ENCODE assay signal across 9 mouse cellular contexts in genomic region chr5:148708014-148708741, GRCm38 (mm10).
DNase-seq lines count a peak whose midpoint lies in the region; ATAC-seq and TF ChIP-seq lines count a peak whose summit lies in the region.
"Had no signal": no experiment of that assay in that cellular context is flagged by ENCODE, and none has a peak within 500 bp of the region (broad histone marks: within the 10 kb centered on the region; RNA-seq: fewer than 3 reads in every experiment).

No protein-coding gene starts in this region.

- H3K9ac ChIP-seq in limb, embryonic 12.5 days (replicated peaks) = no peak overlapping the region
- no peak overlapping the region for H3K9ac ChIP-seq in heart, embryonic 15.5 days
- H3K9ac ChIP-seq in lung, postnatal 0 days (replicated peaks; ENCODE audit: low read depth) = no peak overlapping the region
- H3K9ac ChIP-seq in stomach, embryonic 16.5 days (ENCODE audit: low read length) = no peak overlapping the region
- H3K9ac ChIP-seq: liver, embryonic 14.5 days had no signal

- H3K36me3 ChIP-seq in limb, embryonic 12.5 days = no peaks in the 10 kb centered on the region
- no peaks in the 10 kb centered on the region for H3K36me3 ChIP-seq in limb, embryonic 10.5 days
- no peaks in the 10 kb centered on the region for H3K36me3 ChIP-seq in heart, embryonic 15.5 days
- H3K36me3 ChIP-seq in lung, postnatal 0 days (ENCODE audit: insufficient read depth, low read length) = no peaks in the 10 kb centered on the region
- H3K36me3 ChIP-seq in stomach, embryonic 16.5 days (ENCODE audit: control insufficient read depth, insufficient read depth, low read length) = no peaks in the 10 kb centered on the region

- TF ChIP-seq EP300 in lung, postnatal 0 days (IDR thresholded peaks at IDR 0.05) = peak; percentile 45

- 33% methylated on average over 11 of the region's 11 CpGs for WGBS in limb, embryonic 12.5 days
- 42% methylated on average over 11 of the region's 11 CpGs for WGBS in limb, embryonic 10.5 days
- 21% methylated on average over 11 of the region's 11 CpGs for WGBS in heart, embryonic 15.5 days
- 13% methylated on average over 11 of the region's 11 CpGs for WGBS in lung, postnatal 0 days
- WGBS in stomach, embryonic 16.5 days = 29% methylated on average over 11 of the region's 11 CpGs

- no peak for ATAC-seq in limb, embryonic 12.5 days (ENCODE audit: insufficient number of reproducible peaks, insufficient read depth, low FRiP score, low TSS enrichment, low read depth)
- ATAC-seq in heart, embryonic 15.5 days (replicated peaks; ENCODE audit: insufficient number of reproducible peaks, insufficient read depth, low FRiP score, low read depth) = 0 out of 2 replicates have a peak, but pooled peaks have one; percentile 50
- peak; percentile 77 for ATAC-seq in lung, postnatal 0 days
- peak; percentile 56; the same call in 1 of the 2 replicates for ATAC-seq in stomach, embryonic 16.5 days (ENCODE audit: insufficient read depth, low FRiP score)

- no peak overlapping the region for H3K4me3 ChIP-seq in limb, embryonic 12.5 days (replicated peaks)
- no peak overlapping the region for H3K4me3 ChIP-seq in limb, embryonic 10.5 days
- peak overlapping the region; percentile 20 for H3K4me3 ChIP-seq in bone marrow macrophage, adult 2 months (ENCODE audit: insufficient read depth, low read length)
- H3K4me3 ChIP-seq in heart, embryonic 15.5 days = no peak overlapping the region
- H3K4me3 ChIP-seq in lung, postnatal 0 days (ENCODE audit: low read depth, low read length) = no peak overlapping the region
- H3K4me3 ChIP-seq in stomach, embryonic 16.5 days (replicated peaks; ENCODE audit: low read length) = no peak overlapping the region

- no peak for TF ChIP-seq CTCF in bone marrow macrophage, adult 2 months (IDR thresholded peaks at IDR 0.05; ENCODE audit: low read depth, low read length)
- no peak for TF ChIP-seq CTCF in lung, postnatal 0 days (IDR thresholded peaks at IDR 0.05)

- no peak for TF ChIP-seq POLR2A in bone marrow macrophage, adult 2 months (IDR thresholded peaks at IDR 0.05; ENCODE audit: borderline replicate concordance, low read depth, low read length)

- H3K4me1 ChIP-seq in limb, embryonic 12.5 days (replicated peaks) = peaks cover 26% of the 10 kb centered on the region
- H3K4me1 ChIP-seq in limb, embryonic 10.5 days = peaks cover 28% of the 10 kb centered on the region
- peaks cover 34% of the 10 kb centered on the region for H3K4me1 ChIP-seq in bone marrow macrophage, adult 2 months (ENCODE audit: control insufficient read depth, insufficient read depth, low read length)
- peaks cover 27% of the 10 kb centered on the region for H3K4me1 ChIP-seq in heart, embryonic 15.5 days (replicated peaks)
- H3K4me1 ChIP-seq in lung, postnatal 0 days (ENCODE audit: insufficient read depth, low read depth, low read length) = peaks cover 16% of the 10 kb centered on the region
- H3K4me1 ChIP-seq in stomach, embryonic 16.5 days (ENCODE audit: control insufficient read depth, insufficient read depth, low read length) = peaks cover 16% of the 10 kb centered on the region

- DNase-seq in limb, embryonic 10.5 days (ENCODE audit: low spot score) = no peak
- DNase-seq in lung, postnatal 0 days (ENCODE audit: low spot score) = peak; percentile 92
- DNase-seq in thymus, postnatal 36 days = no peak
- no peak for DNase-seq in kidney, adult 11 months

- no peaks in the 10 kb centered on the region for H3K9me3 ChIP-seq in limb, embryonic 12.5 days
- H3K9me3 ChIP-seq in limb, embryonic 10.5 days (replicated peaks) = no peaks in the 10 kb centered on the region
- H3K9me3 ChIP-seq in heart, embryonic 15.5 days (replicated peaks) = no peaks in the 10 kb centered on the region
- H3K9me3 ChIP-seq in lung, postnatal 0 days (ENCODE audit: low read length) = no peaks in the 10 kb centered on the region
- no peaks in the 10 kb centered on the region for H3K9me3 ChIP-seq in stomach, embryonic 16.5 days (replicated peaks; ENCODE audit: control insufficient read depth, low read length)

- H3K4me2 ChIP-seq in limb, embryonic 12.5 days = 0 out of 2 replicates have a peak overlapping the region, but pooled peaks have one; percentile 2
- peak overlapping the region; percentile 33; the same call in 1 of the 2 replicates for H3K4me2 ChIP-seq in heart, embryonic 15.5 days
- H3K4me2 ChIP-seq in lung, postnatal 0 days (replicated peaks; ENCODE audit: low read depth, low read length) = 0 out of 2 replicates have a peak overlapping the region, but pooled peaks have one; percentile 11
- no peak overlapping the region for H3K4me2 ChIP-seq in stomach, embryonic 16.5 days (ENCODE audit: low read depth, low read length)

- no peaks in the 10 kb centered on the region for H3K27me3 ChIP-seq in limb, embryonic 12.5 days
- H3K27me3 ChIP-seq in limb, embryonic 10.5 days (ENCODE audit: low read depth, poor library complexity, severe bottlenecking) = 0 out of 2 replicates have a peak, but pooled peaks cover 7% of the 10 kb centered on the region
- no peaks in the 10 kb centered on the region for H3K27me3 ChIP-seq in heart, embryonic 15.5 days
- no peaks in the 10 kb centered on the region for H3K27me3 ChIP-seq in lung, postnatal 0 days (replicated peaks; ENCODE audit: insufficient read depth, low read length)
- H3K27me3 ChIP-seq in stomach, embryonic 16.5 days (ENCODE audit: control insufficient read depth, insufficient read depth, low read length) = no peaks in the 10 kb centered on the region

- peak overlapping the region; percentile 18; the same call in 1 of the 2 replicates for H3K27ac ChIP-seq in limb, embryonic 12.5 days
- H3K27ac ChIP-seq in limb, embryonic 10.5 days = no peak overlapping the region; the same call in 1 of the 2 replicates
- H3K27ac ChIP-seq in bone marrow macrophage, adult 2 months (ENCODE audit: insufficient read depth, low read depth, low read length) = peak overlapping the region; percentile 80
- H3K27ac ChIP-seq in heart, embryonic 15.5 days = peak overlapping the region; percentile 48
- peak overlapping the region; percentile 57; the same call in 1 of the 2 replicates for H3K27ac ChIP-seq in lung, postnatal 0 days (ENCODE audit: low read length)
- peak overlapping the region; percentile 32; the same call in 1 of the 2 replicates for H3K27ac ChIP-seq in stomach, embryonic 16.5 days (ENCODE audit: low read length)
- H3K27ac ChIP-seq: liver, embryonic 14.5 days had no signal
